Mouse (Mus musculus): Measurements from ENCODE around the gene Srsf1. TPM values are rescaled to one million over a fixed set of nuclear protein-coding genes. Genes with fewer than 3 reads are reported as not detected.
A peak's percentile ranks its signal among the peaks of the same experiment; 100 is the strongest.
"Not testable (repeated sequence)": the region's sequence is repeated elsewhere in the genome, so short reads cannot be mapped to it uniquely, and the experiment has no call there.

The Srsf1 gene
- polyA plus RNA-seq, 1 experiment = 456 TPM

- TF ChIP-seq CTCF (IDR thresholded peaks at IDR 0.05; ENCODE audit: borderline replicate concordance, extremely low read depth, insufficient read depth, insufficient read length) (no peak), POLR2A (IDR thresholded peaks at IDR 0.05; ENCODE audit: borderline replicate concordance, extremely low read depth, insufficient read depth, insufficient read length, poor library complexity, severe bottlenecking) (no peak)
- DNase-seq (ENCODE audit: low read depth) = no peak
Observed at GRCm38 (mm10) chr11:88044314-88044713, 2.9 kb upstream of the Srsf1 start.

GRCm38 (mm10) chr11:88045159-88045558, 2.0 kb upstream of the Srsf1 start:
- not testable (repeated sequence) for DNase-seq (ENCODE audit: low read depth)

- TF ChIP-seq POLR2A (IDR thresholded peaks at IDR 0.05; ENCODE audit: borderline replicate concordance, extremely low read depth, insufficient read depth, insufficient read length, poor library complexity, severe bottlenecking) = no peak
- no peak for DNase-seq (ENCODE audit: low read depth)
Observed at GRCm38 (mm10) chr11:88045878-88046277, 1.3 kb upstream of the Srsf1 start.

- TF ChIP-seq CTCF (IDR thresholded peaks at IDR 0.05; ENCODE audit: borderline replicate concordance, extremely low read depth, insufficient read depth, insufficient read length) = no peak
- TF ChIP-seq POLR2A (IDR thresholded peaks at IDR 0.05; ENCODE audit: borderline replicate concordance, extremely low read depth, insufficient read depth, insufficient read length, poor library complexity, severe bottlenecking) = no peak
- DNase-seq (ENCODE audit: low read depth) = peak; percentile 35
Observed at GRCm38 (mm10) chr11:88046323-88046937, 743 bp upstream of the Srsf1 start.

- DNase-seq (ENCODE audit: low read depth) = peak; percentile 84
- TF ChIP-seq POLR2A (IDR thresholded peaks at IDR 0.05; ENCODE audit: borderline replicate concordance, extremely low read depth, insufficient read depth, insufficient read length, poor library complexity, severe bottlenecking) (peak; percentile 24; the same call in 1 of the 2 replicates), CTCF (IDR thresholded peaks at IDR 0.05; ENCODE audit: borderline replicate concordance, extremely low read depth, insufficient read depth, insufficient read length) (no peak)
Observed at GRCm38 (mm10) chr11:88047871-88048531, 828 bp downstream of the Srsf1 start.

GRCm38 (mm10) chr11:88048961-88049670, 1.9 kb downstream of the Srsf1 start:
- TF ChIP-seq CTCF (IDR thresholded peaks at IDR 0.05; ENCODE audit: borderline replicate concordance, extremely low read depth, insufficient read depth, insufficient read length) (no peak), POLR2A (IDR thresholded peaks at IDR 0.05; ENCODE audit: borderline replicate concordance, extremely low read depth, insufficient read depth, insufficient read length, poor library complexity, severe bottlenecking) (no peak)
- peak; percentile 34 for DNase-seq (ENCODE audit: low read depth)

GRCm38 (mm10) chr11:88049732-88050131, 2.6 kb downstream of the Srsf1 start:
- no peak for DNase-seq (ENCODE audit: low read depth)
- TF ChIP-seq CTCF (IDR thresholded peaks at IDR 0.05; ENCODE audit: borderline replicate concordance, extremely low read depth, insufficient read depth, insufficient read length) = no peak
- no peak for TF ChIP-seq POLR2A (IDR thresholded peaks at IDR 0.05; ENCODE audit: borderline replicate concordance, extremely low read depth, insufficient read depth, insufficient read length, poor library complexity, severe bottlenecking)

GRCm38 (mm10) chr11:88052638-88053037, 5.5 kb downstream of the Srsf1 start:
- no peak for DNase-seq (ENCODE audit: low read depth)
- no peak for TF ChIP-seq POLR2A (IDR thresholded peaks at IDR 0.05; ENCODE audit: borderline replicate concordance, extremely low read depth, insufficient read depth, insufficient read length, poor library complexity, severe bottlenecking)
- TF ChIP-seq CTCF (IDR thresholded peaks at IDR 0.05; ENCODE audit: borderline replicate concordance, extremely low read depth, insufficient read depth, insufficient read length) = no peak

- DNase-seq (ENCODE audit: low read depth) = no peak
Observed at GRCm38 (mm10) chr11:88053821-88054220, 6.6 kb downstream of the Srsf1 start.

GRCm38 (mm10) chr11:88054589-88054988, 7.4 kb downstream of the Srsf1 start:
- peak; percentile 42 for TF ChIP-seq CTCF (IDR thresholded peaks at IDR 0.05; ENCODE audit: borderline replicate concordance, extremely low read depth, insufficient read depth, insufficient read length)
- no peak for TF ChIP-seq POLR2A (IDR thresholded peaks at IDR 0.05; ENCODE audit: borderline replicate concordance, extremely low read depth, insufficient read depth, insufficient read length, poor library complexity, severe bottlenecking)
- DNase-seq (ENCODE audit: low read depth) = peak; percentile 77

More at GRCm38 (mm10) chr11:88053821-88054220, 6.6 kb downstream of the Srsf1 start:
- TF ChIP-seq POLR2A (IDR thresholded peaks at IDR 0.05; ENCODE audit: borderline replicate concordance, extremely low read depth, insufficient read depth, insufficient read length, poor library complexity, severe bottlenecking) = no peak
- no peak for TF ChIP-seq CTCF (IDR thresholded peaks at IDR 0.05; ENCODE audit: borderline replicate concordance, extremely low read depth, insufficient read depth, insufficient read length)

- no peak for TF ChIP-seq CTCF (IDR thresholded peaks at IDR 0.05; ENCODE audit: borderline replicate concordance, extremely low read depth, insufficient read depth, insufficient read length)
- TF ChIP-seq POLR2A (IDR thresholded peaks at IDR 0.05; ENCODE audit: borderline replicate concordance, extremely low read depth, insufficient read depth, insufficient read length, poor library complexity, severe bottlenecking) = no peak
- no peak for DNase-seq (ENCODE audit: low read depth)
Observed at GRCm38 (mm10) chr11:88055777-88056176, 8.6 kb downstream of the Srsf1 start.

GRCm38 (mm10) chr11:88057788-88058187, 10.6 kb downstream of the Srsf1 start:
- TF ChIP-seq POLR2A (IDR thresholded peaks at IDR 0.05; ENCODE audit: borderline replicate concordance, extremely low read depth, insufficient read depth, insufficient read length, poor library complexity, severe bottlenecking) (no peak), CTCF (IDR thresholded peaks at IDR 0.05; ENCODE audit: borderline replicate concordance, extremely low read depth, insufficient read depth, insufficient read length) (no peak)
- no peak for DNase-seq (ENCODE audit: low read depth)

All from brain, embryonic 14.5 days (tissue).